Mouse (Mus musculus) adrenal gland (tissue): ENCODE measurements around the gene Lrrn2.

Experiments
- microRNA-seq, 2 experiments: library from miRNA; unstranded; fragments of <30 nt; microRNA quantifications; one replicate each; pipeline ENCODE4; 2019

Gene Lrrn2

Small RNA genes within 50 kb of the gene (microRNA-seq; reads per million reads assigned to microRNA genes)
- 0 reads per million in 2 experiments for gene Gm44300
